Mouse (Mus musculus): ENCODE measurements at regions not wholly inside any gene's neighbourhood (a gene's known extent, or its start where the extent isn't known, plus 50 kb on each side); places are given as distances from the start of the nearest gene placed in this dataset.
A peak's percentile ranks its signal among the peaks of the same experiment; 100 is the strongest.

DNA sequence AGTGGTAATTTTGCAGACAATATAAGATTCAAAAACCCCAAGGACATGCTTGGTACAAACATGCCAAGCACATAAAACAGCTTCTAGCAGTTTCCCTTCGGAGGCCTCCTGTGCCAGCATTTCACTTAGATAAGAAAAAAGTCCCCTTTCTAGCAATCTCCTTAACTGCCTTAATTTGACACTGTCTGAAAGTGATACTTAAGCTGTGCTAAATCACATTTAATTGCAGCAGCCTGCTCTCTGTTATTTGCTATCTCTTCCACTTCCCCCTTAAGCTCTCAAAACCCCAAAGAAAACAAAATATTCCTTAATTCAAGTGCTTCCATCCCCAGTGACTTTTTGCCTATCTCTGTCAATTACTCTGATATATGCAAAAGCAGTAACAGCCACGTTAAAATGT is 86.9 kb upstream of the Prokr2 start:
- no peak for DNase-seq (ENCODE audit: low read depth, low spot score)

DNA sequence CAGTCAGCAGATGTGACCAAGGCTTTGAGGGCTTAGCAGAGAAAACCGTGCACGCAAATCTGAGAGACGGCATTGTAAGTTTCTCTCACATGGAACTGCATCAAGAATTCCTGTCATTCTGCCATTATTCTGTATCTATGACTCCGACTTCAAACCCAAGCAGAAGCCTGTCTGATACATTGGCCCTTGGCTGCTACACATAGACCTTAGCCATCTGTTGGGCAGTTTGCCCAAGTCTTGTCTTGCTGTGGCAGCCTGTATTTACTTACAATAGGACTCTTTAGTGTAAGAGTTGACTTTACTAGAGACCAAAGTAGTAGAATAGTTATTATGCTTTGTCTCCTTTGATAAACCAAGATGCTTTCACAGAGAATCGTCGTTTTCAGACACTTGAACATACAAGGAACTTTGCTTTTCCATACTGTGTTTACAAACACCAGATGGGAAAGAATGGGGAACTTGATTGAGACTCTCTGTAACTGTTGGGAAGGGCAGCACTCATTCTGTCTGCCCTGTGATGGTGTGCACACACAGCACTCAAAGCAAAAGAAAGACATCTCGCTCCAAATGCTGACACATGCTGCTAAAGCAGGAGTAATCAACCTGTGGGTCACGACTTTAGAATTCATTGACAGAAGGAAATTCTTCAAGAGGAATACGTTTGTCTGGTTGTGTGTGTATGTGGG is 83.9 kb upstream of the Prokr2 start:
- DNase-seq (ENCODE audit: low read depth, low spot score), result no peak

DNA sequence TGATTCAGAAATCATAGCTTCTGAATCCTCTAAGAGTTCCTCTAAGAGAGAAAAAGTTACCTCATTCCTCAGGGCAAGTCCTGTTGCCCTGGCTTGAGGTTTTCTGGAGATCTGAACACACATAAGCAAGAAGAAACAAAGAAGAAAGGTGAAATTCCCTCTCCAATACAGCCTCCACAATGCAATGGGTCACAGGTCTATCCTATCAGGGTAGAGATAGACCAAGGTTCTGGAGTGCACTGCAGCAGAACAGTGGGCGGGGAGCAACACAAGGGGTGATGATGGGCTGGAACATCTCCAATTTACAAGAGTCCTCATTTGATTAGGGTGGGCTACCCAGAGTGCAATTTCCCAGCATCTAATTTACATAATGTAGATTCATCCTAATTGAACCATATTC is 69.8 kb upstream of the Prokr2 start:
- DNase-seq (ENCODE audit: low read depth, low spot score), result no peak

DNA sequence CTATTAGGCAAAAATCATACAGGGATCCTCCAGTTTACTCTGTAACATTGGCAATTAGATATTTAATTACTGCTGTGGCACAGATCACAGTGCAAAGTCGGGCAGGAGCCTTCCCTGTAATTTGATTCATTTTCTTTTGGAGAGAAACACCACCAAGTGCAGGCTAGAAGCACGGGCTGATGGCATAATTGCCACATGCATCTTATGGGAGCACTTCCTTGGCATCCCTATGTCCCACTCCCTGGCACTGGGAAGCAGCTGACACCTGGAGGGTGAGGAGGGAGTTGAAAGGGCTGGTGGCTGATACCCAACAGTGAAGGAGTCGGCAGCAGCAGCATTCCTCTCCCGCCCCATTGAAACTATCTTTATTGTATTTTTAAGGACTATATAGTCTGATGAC is 64.1 kb upstream of the Prokr2 start:
- DNase-seq (ENCODE audit: low read depth, low spot score), result no peak

DNA sequence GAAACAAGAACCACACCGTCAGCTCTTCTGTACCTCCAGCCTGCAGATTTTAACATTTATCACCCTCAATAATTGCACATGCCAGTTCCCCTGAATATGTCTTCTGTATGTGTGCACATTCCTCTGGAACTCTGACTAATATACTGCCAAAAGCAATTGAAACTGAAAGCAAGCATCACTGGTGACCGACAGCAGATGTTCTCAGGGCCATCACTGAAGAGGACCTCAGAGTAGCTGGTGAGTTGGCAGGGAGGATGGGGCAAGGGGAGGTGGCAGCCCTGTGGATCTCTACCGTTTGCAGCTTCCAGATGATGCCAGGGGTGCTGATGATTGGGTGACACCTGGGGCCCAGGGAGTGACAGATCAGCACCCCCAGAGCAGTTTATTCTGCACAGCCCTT is 62.6 kb upstream of the Prokr2 start:
- DNase-seq (ENCODE audit: low read depth, low spot score), result peak; percentile 13

DNA sequence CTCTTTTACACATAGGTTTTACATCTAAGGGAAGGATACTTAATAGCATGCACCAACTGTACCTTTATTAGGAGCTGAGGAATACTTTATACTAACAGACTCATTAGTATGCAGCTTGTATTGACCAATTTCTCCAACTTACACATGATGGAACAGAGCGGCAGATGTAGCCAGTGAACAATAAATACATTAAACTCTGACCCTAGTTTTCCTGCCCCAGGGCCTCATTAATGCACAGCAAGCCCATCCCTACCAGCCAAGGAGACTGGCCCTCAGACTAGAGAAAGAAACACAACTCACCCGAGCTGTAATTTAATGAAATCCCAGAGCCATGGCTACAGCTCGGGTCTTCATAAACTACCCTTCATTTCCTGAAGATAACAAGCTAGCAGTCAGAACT is 60.8 kb upstream of the Prokr2 start:
- no peak for DNase-seq (ENCODE audit: low read depth, low spot score)

DNA sequence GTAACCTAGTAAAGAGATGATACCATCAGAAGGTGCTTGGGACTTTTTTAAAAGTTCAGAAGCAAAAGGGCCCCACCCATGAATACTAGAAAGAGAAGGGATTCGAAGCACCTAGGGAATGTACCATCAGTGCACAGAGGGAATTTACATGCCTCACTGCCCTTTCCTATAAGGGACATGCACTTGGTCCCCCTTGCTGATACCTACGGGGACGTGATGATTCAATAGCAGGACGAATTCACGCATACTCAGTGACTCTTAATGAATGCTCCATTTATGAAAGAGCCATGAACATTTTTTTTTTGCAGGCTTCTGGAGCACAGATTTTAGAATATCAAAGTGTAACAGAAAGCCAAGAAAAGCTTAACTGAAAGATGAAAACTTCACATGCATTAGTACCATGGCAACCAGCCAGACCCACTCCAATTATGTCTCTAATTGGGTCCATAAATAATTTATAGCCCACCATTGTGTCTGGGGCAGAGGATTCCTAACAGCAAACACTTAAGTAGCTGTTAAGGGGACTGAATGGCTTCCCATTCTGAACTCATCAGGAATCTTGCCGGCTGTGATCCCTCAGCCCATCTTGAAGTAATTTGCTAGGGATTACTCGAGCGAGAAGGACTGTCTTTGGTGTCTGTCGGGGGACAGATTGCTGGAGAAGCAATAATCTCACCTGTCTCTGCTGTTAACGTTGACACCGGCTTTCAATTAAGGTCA is 59.4 kb upstream of the Prokr2 start:
- no peak for DNase-seq (ENCODE audit: low read depth, low spot score)
